Mouse (Mus musculus): ENCODE data around the gene Gtf2ird1.
"Not testable (repeated sequence)": the region's sequence is repeated elsewhere in the genome, so short reads cannot be mapped to it uniquely, and the experiment has no call there.

The Gtf2ird1 gene

DNA sequence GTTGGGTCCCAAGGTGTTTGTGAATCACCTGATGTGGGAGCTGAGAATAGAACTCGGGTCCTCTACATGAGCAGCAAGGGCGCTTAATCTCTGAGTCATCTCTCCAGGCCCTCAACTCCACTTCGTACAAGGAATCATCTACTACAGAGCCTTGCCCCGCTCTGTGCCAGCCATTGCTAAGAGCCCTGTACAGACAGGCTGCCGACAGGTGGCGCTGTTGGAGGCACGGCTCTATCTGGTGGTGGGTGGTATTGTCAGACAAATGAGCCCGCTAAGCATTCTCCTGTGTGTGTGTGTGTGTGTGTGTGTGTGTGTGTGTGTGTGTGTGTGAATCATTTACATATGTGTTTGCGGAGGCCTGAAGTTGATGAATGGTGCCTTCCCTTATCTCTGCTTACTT lies 111.1 kb downstream of the Gtf2ird1 start:
- DNase-seq (ENCODE audit: low spot score in 2 of 2) = no peak

DNA sequence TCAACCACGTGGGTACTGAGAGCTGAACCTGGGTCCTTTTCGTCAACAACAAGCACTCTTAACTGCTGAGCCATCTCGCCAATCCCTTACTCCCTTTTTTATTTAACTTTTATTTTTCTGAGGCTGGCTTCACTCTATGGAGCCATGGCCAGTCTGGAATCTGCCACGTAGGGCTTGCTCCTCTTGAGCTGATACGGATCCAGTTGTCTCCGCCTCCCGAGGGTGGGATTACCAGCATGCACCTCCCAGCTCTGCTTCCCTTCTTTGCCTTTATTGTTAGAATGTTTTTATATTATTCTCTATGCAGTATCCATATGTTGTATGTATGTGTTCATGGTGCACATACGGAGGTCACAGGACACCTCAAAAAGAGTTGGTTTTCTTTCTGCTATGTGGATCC lies 112.4 kb downstream of the Gtf2ird1 start:
- no peak for DNase-seq (ENCODE audit: low spot score in 2 of 2)

- DNase-seq (ENCODE audit: low spot score in 2 of 2) = not testable (repeated sequence)
Measured at GRCm38 (mm10) chr5:134343530-134343929, 113.0 kb downstream of the Gtf2ird1 start.

DNA sequence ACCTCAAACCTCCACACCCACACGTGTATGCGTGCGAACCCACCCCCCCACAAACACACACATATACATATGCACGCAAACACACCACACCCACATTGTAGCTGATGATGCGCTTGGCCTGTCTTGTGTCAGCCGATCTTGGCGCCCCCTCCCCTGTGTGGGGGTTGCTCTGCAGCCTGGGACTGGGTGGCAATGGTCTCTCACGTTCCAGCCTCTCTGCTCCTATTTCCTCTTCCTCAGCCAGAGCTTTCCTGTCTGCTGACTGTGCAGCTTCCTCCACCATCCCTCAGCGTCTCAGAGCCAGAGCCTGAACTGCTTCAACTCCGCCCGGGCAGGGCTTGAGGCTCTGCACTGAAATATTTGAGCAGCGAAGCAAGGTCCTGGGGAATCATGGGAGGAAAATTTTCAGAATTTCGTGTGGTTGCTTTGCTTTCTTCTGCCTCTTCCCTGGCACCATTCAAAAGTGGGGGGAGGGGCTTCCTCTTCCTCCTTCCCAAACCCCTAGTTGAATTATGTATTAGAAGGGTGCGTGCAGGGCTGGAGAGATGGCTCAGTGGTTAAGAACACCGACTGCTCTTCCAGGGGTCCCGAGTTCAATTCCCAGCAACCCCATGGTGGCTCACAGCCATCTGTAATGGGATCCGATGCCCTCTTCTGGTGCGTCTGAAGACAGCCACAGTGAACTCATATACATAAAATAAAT lies 113.9 kb downstream of the Gtf2ird1 start:
- no peak for DNase-seq (ENCODE audit: low spot score in 2 of 2)

GRCm38 (mm10) chr5:134341721-134342120 lies 114.8 kb downstream of the Gtf2ird1 start:
- DNase-seq (ENCODE audit: low spot score in 2 of 2) = no peak

- DNase-seq (ENCODE audit: low spot score in 2 of 2) = no peak
Measured at GRCm38 (mm10) chr5:134341321-134341720, 115.2 kb downstream of the Gtf2ird1 start.

DNA sequence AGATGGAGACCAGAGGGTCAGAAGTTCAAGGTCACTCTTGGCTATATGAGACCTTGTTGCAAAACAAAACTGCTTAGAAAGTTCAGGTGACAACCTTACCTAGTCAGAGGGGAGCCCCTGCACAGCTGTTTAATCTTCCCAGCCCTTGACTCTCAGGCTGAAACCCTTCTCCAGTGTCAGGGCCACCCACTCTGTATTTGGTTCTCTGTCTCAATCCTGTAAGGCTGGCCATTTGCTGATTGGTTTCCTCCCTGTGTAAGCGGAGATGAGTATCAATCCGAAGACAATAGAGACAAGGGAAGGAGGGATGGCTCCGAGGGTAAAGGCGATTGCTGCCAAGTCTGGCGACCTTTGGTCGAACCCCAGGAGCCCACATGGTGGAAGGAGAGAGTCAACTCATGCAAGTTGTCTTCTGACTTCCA lies 116.4 kb downstream of the Gtf2ird1 start:
- DNase-seq (ENCODE audit: low spot score in 2 of 2) = no peak

DNA sequence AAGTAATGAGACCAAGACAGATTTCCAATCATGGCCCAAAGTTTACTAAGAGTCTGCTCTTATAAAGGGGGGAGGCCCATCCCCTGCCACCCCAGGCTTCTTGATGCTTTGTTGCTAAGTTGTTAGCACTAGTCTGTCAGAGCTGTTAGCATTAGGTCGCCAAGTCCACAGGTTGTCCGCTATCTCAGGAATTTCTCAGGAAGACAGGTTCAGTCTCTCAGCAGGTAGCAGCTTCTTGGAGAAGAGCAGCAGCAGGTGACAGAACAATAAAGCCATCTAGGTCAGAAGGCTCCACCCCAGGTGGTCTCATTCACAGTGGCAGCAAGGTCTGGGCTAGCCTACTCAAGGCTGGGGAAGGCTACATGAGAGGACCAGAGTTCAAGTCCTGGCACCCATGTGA lies 119.5 kb downstream of the Gtf2ird1 start:
- not testable (repeated sequence) for DNase-seq (ENCODE audit: low spot score in 2 of 2)

- DNase-seq (ENCODE audit: low spot score in 2 of 2) = no peak
Measured at GRCm38 (mm10) chr5:134332743-134333142, 123.8 kb downstream of the Gtf2ird1 start.

DNA sequence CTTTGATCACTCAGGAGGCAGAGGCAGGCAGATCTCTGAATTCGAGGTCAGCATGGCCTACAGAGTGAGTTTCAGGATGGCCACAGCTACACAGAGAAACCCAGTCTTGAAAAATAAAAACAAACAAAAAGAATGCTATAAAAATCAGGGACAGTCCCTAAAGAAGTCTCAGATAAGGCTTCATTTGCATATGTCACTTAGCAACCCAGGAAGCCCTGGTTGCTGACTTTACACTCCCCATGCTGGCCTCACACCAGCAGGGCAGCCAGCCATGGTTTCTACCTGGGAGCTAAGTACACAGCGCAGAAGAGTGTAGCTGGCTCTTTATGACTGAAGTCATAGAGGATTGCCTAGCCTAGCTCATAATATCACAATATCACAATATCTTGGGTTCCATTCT lies 126.4 kb downstream of the Gtf2ird1 start:
- no peak for DNase-seq (ENCODE audit: low spot score in 2 of 2)

GRCm38 (mm10) chr5:134329311-134329710 lies 127.2 kb downstream of the Gtf2ird1 start:
- DNase-seq (ENCODE audit: low spot score in 2 of 2) = no peak

GRCm38 (mm10) chr5:134328482-134329001 lies 128.0 kb downstream of the Gtf2ird1 start:
- DNase-seq (ENCODE audit: low spot score in 2 of 2) = no peak

- DNase-seq (ENCODE audit: low spot score in 2 of 2) = no peak
Measured at GRCm38 (mm10) chr5:134325856-134326566, 130.5 kb downstream of the Gtf2ird1 start.

DNA sequence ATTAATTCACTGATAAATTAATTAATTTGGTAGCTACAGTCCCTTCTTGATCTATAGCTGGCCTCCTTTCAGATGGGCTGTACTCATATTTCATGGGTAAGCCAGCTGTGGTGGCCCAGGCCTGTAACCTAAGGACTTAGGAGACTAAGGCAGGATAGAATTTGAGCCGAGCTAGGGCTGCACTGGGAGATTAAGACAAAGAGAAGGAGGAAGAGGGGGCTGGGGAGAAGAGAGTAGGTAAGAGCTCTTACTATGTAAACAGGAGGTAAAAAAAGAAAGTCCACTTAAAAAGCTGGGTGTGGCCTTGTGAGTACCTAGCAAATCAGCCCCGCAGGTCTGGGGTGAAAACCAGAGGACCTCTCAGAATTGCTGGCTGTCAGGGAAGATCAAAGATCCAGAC lies 132.6 kb downstream of the Gtf2ird1 start:
- DNase-seq (ENCODE audit: low spot score in 2 of 2) = no peak

DNA sequence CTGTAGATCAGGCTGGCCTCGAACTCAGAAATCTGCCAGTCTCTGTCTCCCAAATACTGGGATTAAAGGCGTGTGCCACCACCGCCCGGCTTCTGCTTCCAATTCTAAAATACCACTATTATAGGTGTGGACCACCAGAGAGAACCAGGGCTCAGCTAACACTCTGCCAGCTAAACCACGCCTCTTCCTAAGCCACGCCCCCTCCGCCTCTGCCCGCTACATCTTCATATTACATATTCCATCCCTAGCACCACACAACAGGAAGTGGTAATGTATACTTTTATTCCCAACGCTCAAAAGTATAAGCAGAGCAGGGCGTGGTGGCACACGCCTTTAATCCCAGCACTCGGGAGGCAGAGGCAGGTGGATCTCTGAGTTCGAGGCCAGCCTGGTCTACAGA lies 133.2 kb downstream of the Gtf2ird1 start:
- no peak for DNase-seq (ENCODE audit: low spot score in 2 of 2)

DNA sequence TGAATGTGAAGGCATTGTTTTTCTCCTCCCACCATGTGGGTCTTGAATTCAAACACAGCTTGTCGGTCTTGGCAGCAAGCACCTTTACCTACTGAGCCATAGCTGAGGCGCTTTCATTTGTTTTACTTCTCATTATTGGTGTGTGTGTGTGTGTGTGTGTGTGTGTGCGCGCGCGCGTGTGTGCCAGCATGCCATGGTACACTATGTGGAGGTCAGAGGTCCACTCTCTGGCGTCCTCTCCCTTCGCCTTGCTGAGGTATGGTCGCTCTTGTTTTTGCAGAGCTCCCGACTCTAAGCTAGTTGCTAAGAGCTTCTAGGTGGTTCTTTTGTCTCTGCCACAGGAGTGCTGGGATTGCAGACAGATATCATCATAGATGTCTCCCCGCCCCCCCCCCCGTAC lies 134.2 kb downstream of the Gtf2ird1 start:
- DNase-seq (ENCODE audit: low spot score in 2 of 2) = no peak

DNA sequence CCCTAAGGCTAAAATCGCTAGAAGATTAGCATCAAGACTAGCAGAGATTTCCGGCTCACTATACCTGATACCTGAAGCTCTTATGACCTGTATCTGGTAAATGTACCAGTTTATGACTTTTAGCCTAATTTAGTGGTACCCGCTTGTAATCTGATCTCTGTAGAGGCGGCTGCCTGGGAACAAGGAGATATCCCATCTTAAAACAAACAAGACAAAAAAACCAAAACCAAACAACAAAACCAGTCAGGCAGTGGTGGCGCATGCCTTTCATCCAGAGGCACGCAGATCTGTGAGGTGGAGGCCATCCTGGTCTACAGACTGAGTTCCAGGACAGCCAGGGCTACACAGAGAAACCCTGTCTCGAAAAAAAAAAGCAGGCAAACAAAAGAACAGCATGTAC lies 134.8 kb downstream of the Gtf2ird1 start:
- no peak for DNase-seq (ENCODE audit: low spot score in 2 of 2)

GRCm38 (mm10) chr5:134318903-134319302 lies 137.6 kb downstream of the Gtf2ird1 start:
- DNase-seq (ENCODE audit: low spot score in 2 of 2) = no peak

- DNase-seq (ENCODE audit: low spot score in 2 of 2) = no peak
Measured at GRCm38 (mm10) chr5:134316721-134317120, 139.8 kb downstream of the Gtf2ird1 start.

GRCm38 (mm10) chr5:134315623-134316350 lies 140.7 kb downstream of the Gtf2ird1 start:
- DNase-seq (ENCODE audit: low spot score in 2 of 2) = peak in 1 of 2 experiments; percentile 26

- peak; percentile 95 to 96 for DNase-seq (ENCODE audit: low spot score in 2 of 2)
Measured at GRCm38 (mm10) chr5:134314688-134315622, 141.6 kb downstream of the Gtf2ird1 start, which contains the start of gene Gtf2i. Gene Gtf2i, minus strand, starts transcription at chr5:134314760.
